ENCODE assay signal across 7 mouse cellular contexts in the genomic region with DNA sequence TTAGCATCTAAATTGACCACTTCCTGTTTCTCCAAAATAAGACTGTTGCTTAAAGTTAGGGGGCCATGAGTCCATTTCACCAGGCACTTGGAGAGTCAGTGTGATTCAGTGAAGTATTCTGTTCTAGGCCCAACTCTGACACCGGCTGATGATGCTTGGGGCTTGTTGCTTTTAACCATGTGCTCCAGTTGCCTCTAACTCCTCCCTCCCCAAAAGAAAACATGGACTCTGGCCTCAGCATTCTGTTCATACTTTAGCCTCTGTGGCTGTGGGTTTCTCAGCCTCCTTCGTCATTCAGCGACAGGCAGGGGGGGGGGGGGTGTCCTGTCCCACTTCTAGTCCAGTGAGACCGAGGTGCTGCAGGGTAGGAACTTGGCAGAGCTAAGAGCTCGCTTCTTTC.
DNase-seq lines count a peak whose midpoint lies in the region; ATAC-seq and TF ChIP-seq lines count a peak whose summit lies in the region.

No protein-coding gene starts in this region.

- no peak for TF ChIP-seq POLR2A in cortical plate, adult 2 months (IDR thresholded peaks at IDR 0.05; ENCODE audit: extremely low read depth, insufficient read depth, low read length)

- no peaks in the 10 kb centered on the region for H3K9me3 ChIP-seq in intestine, embryonic 16.5 days (ENCODE audit: control insufficient read depth, low read length)
- H3K9me3 ChIP-seq in liver, embryonic 14.5 days (ENCODE audit: control insufficient read depth, low read length), result no peaks in the 10 kb centered on the region

- H3K4me2 ChIP-seq in intestine, embryonic 16.5 days (ENCODE audit: low read depth, low read length), result peak overlapping the region; percentile 58
- peak overlapping the region; percentile 35; the same call in 1 of the 2 replicates for H3K4me2 ChIP-seq in liver, embryonic 14.5 days (ENCODE audit: low read depth)

- H3K27ac ChIP-seq in cortical plate, adult 2 months (ENCODE audit: insufficient read depth, low read length), result no peak overlapping the region
- no peak overlapping the region for H3K27ac ChIP-seq in intestine, embryonic 16.5 days (ENCODE audit: low read length)
- H3K27ac ChIP-seq in liver, embryonic 14.5 days, result no peak overlapping the region

- no peak for TF ChIP-seq CTCF in cortical plate, adult 2 months (IDR thresholded peaks at IDR 0.05; ENCODE audit: extremely low read depth, insufficient read depth, low read length)
- no peak for TF ChIP-seq CTCF in liver, embryonic 14.5 days (IDR thresholded peaks at IDR 0.05; ENCODE audit: low read depth)

- no peaks in the 10 kb centered on the region for H3K4me1 ChIP-seq in cortical plate, adult 2 months (ENCODE audit: control insufficient read depth, insufficient read depth, low read length)
- H3K4me1 ChIP-seq in intestine, embryonic 16.5 days (ENCODE audit: control insufficient read depth, insufficient read depth, low read length), result peaks cover 4% of the 10 kb centered on the region; the same call in 1 of the 2 replicates
- no peaks in the 10 kb centered on the region; a peak in 1 of 4 replicates for H3K4me1 ChIP-seq in liver, embryonic 14.5 days (replicated peaks; ENCODE audit: control insufficient read depth in 2 of 2, insufficient read depth in 2 of 2, low read length in 1 of 2)

- no peaks in the 10 kb centered on the region for H3K36me3 ChIP-seq in intestine, embryonic 16.5 days (ENCODE audit: control insufficient read depth, insufficient read depth, low read length)
- H3K36me3 ChIP-seq in liver, embryonic 14.5 days (replicated peaks; ENCODE audit: control insufficient read depth, insufficient read depth, low read depth), result no peaks in the 10 kb centered on the region

- WGBS in intestine, embryonic 16.5 days, result 69% methylated on average over 5 of the region's 5 CpGs
- 32% methylated on average over 5 of the region's 5 CpGs for WGBS in liver, embryonic 14.5 days (ENCODE audit: insufficient replicate concordance)

- no peaks in the 10 kb centered on the region for H3K27me3 ChIP-seq in intestine, embryonic 16.5 days (replicated peaks; ENCODE audit: control insufficient read depth, insufficient read depth, low read length)
- H3K27me3 ChIP-seq in liver, embryonic 14.5 days (ENCODE audit: control insufficient read depth, insufficient read depth, low read length), result no peaks in the 10 kb centered on the region

- peak; percentile 67 for DNase-seq in Muller cell, postnatal 12 days (ENCODE audit: inconsistent ontology term)
- no peak for DNase-seq in liver, embryonic 14.5 days (ENCODE audit: low read depth in 3 of 3, low spot score in 3 of 3)
- no peak for DNase-seq in thymus, postnatal 0 days (ENCODE audit: low spot score)
- no peak for DNase-seq in urinary bladder, postnatal 14 days (ENCODE audit: low spot score)

- peak overlapping the region; percentile 19; the same call in 1 of the 2 replicates for H3K4me3 ChIP-seq in cortical plate, adult 2 months (ENCODE audit: insufficient read depth, low read length)
- H3K4me3 ChIP-seq in intestine, embryonic 16.5 days (ENCODE audit: low read length), result peak overlapping the region; percentile 33
- no peak overlapping the region for H3K4me3 ChIP-seq in liver, embryonic 14.5 days (ENCODE audit: insufficient read depth in 1 of 2, low read depth in 2 of 2, low read length in 2 of 2)

- no peak for TF ChIP-seq EP300 in liver, embryonic 14.5 days (IDR thresholded peaks at IDR 0.05; ENCODE audit: low read depth)

- peak; percentile 27; the same call in 1 of the 2 replicates for ATAC-seq in intestine, embryonic 16.5 days
- no peak for ATAC-seq in liver, embryonic 14.5 days (ENCODE audit: insufficient read depth)
- ATAC-seq in CD4-positive, CD25-positive, alpha-beta regulatory T cell, adult 4 months, result no peak

- no peak overlapping the region for H3K9ac ChIP-seq in intestine, embryonic 16.5 days (ENCODE audit: low read depth, low read length)
- no peak overlapping the region for H3K9ac ChIP-seq in liver, embryonic 14.5 days (replicated peaks)

Comparison
In these comparisons a context has a peak if more than half of its experiments do, and no peak if none do; other contexts are left out.
1. H3K4me3 ChIP-seq: peak in cortical plate, adult 2 months (single experiment) and intestine, embryonic 16.5 days (single experiment); none in liver, embryonic 14.5 days (0 of 2).